In the genomic region with DNA sequence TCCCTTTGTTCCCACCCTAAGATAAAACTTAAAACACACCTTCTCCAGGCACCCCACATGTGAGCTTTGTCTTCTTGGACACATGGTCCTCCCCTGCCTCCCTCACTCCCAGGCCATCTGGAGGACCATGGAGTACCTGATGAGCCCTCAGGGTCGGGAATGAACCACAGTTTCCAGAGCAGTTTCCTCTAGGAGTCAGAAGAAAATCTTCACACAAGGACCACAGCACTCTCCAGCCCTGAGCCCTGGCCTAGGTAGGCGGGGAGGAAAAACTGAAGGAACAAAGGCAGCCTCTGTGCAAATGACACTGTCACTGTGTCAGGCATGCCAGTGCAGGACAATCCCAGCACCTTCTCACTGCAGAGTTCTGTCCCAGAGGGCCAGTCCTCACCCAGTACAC, we compare ENCODE assay signal across 21 mouse cellular contexts.
"Had no signal": no experiment of that assay in that cellular context is flagged by ENCODE, and none has a peak within 500 bp of the region (broad histone marks: within the 10 kb centered on the region; RNA-seq: fewer than 3 reads in every experiment).

No protein-coding gene starts in this region.

- DNase-seq: liver, postnatal 0 days; lung, adult 2 months; lung, postnatal 14 days; lung, postnatal 36 days; midbrain, embryonic 14.5 days; retina, postnatal 1 day; right cerebral cortex, adult 18-20 months; right cerebral cortex, postnatal 25 days; right cerebral cortex, postnatal 4 days; spleen, adult 18-20 months; thymus, adult 18-20 months; thymus, postnatal 14 days; thymus, postnatal 36 days had no signal

- H3K27ac ChIP-seq: liver, embryonic 15.5 days; lung, embryonic 15.5 days; macrophage; midbrain, embryonic 12.5 days; neural tube, embryonic 13.5 days had no signal

- H3K36me3 ChIP-seq: liver, embryonic 15.5 days; lung, embryonic 15.5 days; midbrain, embryonic 12.5 days; neural tube, embryonic 13.5 days had no signal

- ATAC-seq: liver, postnatal 0 days; lung, postnatal 0 days; midbrain, embryonic 16.5 days had no signal

- H3K4me1 ChIP-seq: liver, embryonic 15.5 days; lung, embryonic 15.5 days; midbrain, embryonic 12.5 days; neural tube, embryonic 13.5 days had no signal

- H3K9ac ChIP-seq: liver, embryonic 15.5 days; liver, postnatal 0 days; lung, embryonic 15.5 days; midbrain, embryonic 12.5 days; neural tube, embryonic 13.5 days had no signal

- H3K4me2 ChIP-seq: liver, embryonic 15.5 days; lung, embryonic 15.5 days; midbrain, embryonic 12.5 days; neural tube, embryonic 13.5 days had no signal

- H3K9me3 ChIP-seq: liver, embryonic 15.5 days; lung, embryonic 15.5 days; neural tube, embryonic 13.5 days had no signal

- H3K27me3 ChIP-seq: liver, embryonic 15.5 days; lung, embryonic 15.5 days; midbrain, embryonic 12.5 days; neural tube, embryonic 13.5 days had no signal

- H3K4me3 ChIP-seq: liver, embryonic 15.5 days; lung, embryonic 15.5 days; megakaryocyte, embryonic 14.5 days; midbrain, embryonic 12.5 days; neural tube, embryonic 13.5 days had no signal
